Mouse (Mus musculus): Measurements from ENCODE around the gene Ak5.
A peak's percentile ranks its signal among the peaks of the same experiment; 100 is the strongest.
"Not testable (repeated sequence)": the region's sequence is repeated elsewhere in the genome, so short reads cannot be mapped to it uniquely, and the experiment has no call there.

Ak5 gene

DNA sequence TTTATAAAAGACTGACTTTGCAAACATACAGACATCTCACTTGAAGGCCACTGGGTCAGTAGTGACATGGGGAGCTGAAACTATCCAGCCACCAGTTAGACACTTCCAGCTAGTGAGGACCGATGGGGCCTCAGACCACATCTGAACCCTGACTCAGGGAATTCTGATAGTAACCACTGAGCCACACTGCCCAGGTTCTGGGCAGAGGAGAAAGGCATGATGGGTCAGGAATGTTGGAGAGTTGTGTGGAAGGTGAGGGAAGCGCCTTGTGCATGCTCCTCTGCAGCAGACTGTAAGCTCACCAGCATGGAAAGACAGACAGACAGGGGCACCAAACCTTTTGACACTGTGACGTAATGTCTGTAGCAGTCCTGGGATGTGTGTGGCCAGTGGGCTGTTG lies 192.3 kb downstream of the Ak5 start:
- no peak for DNase-seq (ENCODE audit: low read depth, low spot score)

DNA sequence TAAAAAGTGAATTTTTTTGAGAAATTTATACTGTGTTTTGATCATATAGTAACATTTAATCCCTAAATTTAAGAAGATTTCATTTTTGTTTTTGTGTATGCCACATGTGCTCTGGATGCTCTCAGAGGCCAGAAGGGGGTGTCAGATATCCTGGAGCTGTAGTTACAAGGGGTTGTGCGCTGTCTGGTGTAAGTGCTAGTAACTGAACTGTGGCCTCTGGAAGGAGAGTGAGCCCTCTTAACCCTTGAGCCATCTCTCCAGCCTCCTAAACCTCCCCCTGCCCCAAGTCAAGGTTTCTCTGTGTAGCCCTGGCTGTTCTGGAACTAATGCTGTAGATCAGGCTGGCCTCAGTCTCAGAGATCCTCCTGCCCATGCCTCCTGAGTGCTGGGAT lies 192.9 kb downstream of the Ak5 start:
- DNase-seq (ENCODE audit: low read depth, low spot score) = no peak

DNA sequence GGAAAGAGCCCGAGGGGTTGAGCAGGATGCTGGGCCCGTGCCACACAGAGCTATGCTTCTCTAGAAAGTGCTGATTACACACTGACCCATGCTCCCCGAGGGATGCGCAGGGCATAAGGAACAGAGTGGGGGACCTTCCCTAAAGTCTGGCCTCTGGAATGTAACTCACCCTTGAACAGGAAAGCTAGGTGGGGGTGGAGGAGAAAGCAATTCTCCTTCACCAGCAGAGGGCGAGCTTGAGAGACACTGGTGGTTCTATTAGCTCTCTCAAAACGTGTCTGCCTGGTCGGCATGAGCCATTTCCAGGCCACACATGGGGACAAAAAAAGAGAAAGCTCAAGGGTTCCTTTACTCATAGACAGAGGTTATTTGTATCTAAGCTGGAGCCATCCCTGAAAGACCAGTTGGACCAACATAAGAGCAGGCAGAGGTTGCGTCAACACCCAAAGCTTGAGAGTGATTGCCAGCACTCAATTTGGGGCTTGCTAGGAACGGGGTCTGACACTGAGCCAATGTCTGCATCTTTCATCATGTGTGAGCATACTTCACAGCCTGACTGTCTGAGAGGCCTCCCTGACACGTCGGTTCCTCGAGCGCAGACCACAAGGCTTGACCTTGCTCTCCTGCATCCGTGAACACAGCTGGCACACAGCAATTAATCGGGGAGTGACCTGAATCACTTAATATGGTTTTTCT lies 193.4 kb downstream of the Ak5 start:
- peak; percentile 83 for DNase-seq (ENCODE audit: low read depth, low spot score)

DNA sequence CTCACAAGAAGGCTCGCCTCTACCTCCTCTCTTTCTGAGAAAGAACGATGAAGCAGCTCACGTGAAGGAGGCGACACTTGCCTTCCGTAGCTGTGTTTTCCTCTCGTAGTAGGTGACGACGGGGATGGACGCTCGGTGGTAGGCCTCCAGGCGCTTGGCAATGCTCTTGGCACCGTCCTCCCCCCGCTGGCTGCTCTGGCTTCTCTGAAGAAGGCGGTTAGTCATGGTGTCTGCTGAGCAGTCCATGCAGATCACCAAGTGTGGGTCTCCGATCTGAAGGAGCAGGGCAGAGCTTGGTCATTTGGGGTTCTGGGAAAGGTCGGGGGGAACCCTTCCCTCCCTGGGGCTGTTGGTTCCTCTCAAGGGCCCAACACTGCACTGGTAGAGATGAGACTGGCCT lies 195.5 kb downstream of the Ak5 start:
- no peak for DNase-seq (ENCODE audit: low read depth, low spot score)

DNA sequence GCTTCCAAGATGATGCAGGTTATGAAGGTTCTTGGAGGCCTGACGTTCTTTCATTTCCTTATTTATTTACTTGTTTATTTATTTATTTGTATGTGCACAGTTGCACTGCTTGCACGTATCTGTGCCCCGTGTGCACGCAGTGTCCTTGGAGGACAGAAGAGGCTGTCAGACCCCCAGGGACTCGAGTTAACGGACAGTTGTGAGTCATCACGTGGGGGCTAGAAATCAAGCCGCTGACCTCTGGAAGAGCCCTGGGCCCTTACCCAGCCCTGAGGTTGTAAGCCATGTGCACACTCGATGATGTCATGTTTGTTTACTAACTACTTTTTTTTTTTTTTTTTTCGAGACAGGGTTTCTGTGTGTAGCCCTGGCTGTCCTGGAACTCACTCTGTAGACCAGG lies 197.8 kb downstream of the Ak5 start:
- no peak for DNase-seq (ENCODE audit: low read depth, low spot score)

DNA sequence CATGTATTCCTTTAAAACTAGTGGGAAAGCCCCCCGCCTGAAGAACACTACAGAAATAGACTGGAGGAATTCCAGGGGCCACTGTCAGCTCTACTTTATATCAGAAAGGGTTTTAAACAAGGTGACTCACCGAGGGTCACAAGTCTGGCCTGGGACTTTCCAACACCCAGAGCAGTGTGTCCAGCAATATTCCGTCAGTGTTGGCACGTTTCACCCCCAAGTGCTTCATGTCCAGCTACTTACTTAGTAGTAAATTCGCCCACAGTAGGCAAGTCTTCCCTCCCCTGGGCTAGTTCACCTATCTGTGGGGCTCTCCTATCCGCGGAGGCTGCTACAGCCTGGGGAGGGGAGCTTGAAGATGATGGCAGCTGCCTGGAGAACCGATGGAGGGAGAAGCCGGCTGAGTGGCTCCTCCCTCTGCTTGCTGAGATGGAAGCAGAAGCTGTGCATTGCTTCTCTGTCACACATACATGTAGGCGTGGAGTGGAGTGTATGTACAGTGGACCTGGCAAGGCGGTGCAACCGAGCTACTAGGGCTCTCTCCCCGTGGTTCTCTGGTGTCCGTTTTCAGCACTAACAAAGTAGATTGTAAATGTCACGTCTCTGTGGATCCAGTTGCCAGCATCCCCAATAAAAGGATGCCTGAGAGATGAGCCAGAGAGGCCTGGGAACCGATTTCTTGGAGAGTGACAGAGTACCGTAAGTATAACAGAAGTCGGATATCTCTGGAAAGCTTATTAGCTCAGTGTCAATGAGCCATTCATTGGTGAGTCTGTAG lies 198.5 kb downstream of the Ak5 start:
- no peak for DNase-seq (ENCODE audit: low read depth, low spot score)

DNA sequence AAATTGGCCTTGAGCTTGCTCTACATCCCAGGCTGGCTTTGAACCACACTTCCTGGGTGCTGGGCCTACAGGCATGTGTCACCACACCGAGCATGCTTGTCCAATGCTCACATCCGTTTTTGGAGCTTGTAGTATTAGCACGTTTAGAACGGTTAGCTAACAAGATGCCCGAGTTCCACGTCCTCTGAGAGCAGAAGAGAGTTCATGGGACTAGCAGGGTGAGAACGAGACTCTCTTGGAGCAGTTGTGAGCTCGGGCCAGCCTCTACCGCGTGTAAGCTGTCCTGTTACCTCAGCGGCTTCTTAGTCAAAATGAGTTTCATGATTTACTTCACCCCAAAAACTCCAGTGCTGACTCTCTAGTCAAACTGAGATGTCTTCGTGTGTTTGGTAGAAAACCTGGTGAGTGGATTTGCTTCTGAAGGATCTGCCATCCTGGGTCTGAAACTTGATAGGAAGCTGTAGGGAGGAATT lies 199.6 kb downstream of the Ak5 start:
- no peak for DNase-seq (ENCODE audit: low read depth, low spot score)

DNA sequence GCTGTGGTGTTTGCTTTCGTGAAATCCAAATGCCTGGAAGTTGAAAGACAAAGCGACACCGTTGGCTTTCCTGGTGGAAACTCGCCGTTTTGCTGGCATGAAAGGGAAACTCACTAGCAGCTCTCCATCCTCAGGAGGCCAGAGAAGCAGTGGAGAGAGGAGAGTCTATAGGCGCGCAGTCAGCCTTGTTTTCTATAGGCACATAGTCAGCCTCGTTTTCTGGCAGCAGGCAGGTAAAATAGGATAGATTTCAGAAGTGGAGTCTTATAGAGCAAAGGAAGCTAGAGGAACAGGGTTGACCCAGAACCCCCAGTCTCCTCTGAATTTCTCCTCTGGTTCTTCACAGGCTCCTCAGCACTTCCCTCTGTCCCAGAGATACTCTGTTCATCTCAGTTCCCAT lies 200.1 kb downstream of the Ak5 start:
- no peak for DNase-seq (ENCODE audit: low read depth, low spot score)

DNA sequence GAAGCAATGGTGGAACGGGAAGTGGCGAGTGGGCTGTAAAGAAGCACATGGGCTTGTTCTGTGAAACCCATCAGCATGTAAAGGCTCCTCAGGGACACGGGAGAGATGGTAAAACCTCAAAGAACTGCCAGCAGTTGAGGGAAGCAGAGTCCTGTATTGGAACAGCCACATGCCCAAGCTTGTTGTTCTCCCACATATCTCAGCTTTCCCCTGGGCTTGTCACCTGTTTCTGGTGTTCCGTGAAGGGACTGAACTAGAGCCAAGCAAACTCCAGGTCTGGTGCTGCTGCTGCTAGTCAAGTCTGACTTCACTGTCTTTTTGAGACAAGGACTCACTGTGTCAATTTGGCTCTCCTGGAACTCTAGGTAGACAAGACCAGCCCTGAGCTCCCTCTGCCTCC lies 200.8 kb downstream of the Ak5 start:
- no peak for DNase-seq (ENCODE audit: low read depth, low spot score)

DNA sequence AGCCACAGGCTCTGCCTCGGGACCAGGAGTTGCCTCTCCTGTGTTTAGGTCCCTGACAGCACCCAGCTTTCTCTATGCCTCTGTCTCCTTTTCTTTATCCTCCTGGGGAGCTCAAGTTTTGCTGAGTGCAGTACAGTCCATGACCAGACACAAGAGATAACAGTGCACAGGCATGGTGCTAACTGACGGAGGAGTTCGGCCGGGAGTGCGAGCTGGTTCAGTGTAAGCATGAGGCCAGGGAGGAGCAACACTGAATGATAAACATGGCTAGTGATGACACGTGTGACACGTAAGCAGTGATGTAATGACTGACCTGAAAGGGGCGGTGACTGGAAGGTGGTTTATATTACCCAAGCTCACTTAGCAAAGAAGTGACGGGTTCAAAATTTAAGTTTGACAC lies 201.3 kb downstream of the Ak5 start:
- DNase-seq (ENCODE audit: low read depth, low spot score) = no peak

DNA sequence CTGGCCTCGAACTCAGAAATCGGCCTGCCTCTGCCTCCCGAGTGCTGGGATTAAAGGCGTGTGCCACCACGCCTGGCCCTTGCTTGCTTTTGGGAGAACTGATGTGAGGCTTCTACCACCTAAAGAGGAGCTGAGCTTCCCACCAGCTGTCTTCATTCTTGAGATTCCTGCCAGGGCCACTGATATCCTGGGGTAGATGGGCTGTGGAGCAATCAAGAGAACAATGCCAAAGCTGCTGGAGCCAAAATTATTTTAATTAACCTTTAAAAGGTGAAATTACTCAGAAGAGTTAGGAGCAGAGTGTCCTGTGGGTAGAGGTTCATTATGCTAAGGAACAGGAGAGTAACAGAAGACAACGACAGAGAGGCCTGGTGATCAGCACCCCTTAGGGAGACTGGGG lies 202.8 kb downstream of the Ak5 start:
- DNase-seq (ENCODE audit: low read depth, low spot score) = no peak

DNA sequence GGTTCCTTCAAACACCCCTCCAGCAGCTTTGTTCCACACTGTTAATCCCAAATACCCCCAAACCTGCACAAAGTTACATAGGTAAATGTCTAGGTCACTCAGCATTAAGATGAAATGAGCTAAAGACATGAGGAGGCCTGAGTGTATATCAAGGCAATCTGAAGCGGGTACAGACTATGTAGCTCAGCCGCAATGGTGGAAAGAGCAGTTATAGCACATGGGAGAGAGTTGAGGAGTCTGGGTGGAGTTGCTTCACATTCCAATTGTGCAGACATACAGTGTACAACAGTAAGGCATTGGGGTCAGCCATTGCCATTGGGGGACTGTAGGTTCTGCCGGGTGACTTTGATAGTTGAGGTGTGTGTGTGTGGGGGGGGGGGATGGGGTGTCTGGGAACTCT lies 203.7 kb downstream of the Ak5 start:
- DNase-seq (ENCODE audit: low read depth, low spot score) = no peak

DNA sequence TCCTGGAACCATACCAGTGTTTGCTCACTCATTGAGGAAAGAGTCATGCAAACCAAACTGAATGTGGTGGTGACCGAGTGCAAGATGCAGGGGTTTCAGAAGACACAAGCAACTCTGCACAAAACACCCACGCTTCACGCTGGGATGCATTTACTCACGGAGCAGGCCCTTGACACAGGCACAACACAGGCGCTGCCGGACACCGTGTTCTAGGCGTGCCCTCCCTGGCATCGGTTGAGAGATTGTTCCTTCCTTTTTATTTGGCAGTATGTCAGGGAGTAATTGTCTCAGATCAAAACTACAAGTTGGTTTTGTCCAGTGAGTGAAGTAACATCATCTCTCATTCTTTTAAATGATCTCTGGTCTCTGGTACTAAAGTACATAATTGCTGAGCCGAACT lies 205.3 kb downstream of the Ak5 start:
- DNase-seq (ENCODE audit: low read depth, low spot score) = no peak

DNA sequence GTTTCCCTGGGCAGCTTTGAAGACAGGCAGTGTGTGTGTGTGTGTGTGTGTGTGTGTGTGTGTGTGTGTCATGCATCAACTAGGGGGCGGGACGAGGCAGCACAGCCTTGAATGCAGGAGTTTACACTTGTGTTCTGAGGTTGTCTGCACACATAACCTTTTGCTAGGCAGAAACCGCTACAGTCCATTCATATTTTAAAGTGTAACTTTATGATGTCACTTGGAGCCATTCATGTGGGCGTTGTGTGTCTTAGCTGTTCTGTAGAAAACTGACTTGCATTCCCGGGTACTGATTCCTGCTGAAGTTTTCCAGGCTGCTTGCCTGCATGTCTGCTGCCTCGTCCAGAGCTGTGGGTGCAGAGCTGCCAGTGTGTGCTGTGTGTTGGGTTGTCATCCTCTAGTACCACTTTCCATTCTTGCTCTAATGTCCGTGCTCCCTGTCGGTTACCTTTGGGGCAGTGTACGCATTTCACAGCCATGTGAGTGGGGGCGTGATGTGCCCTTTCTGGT lies 206.1 kb downstream of the Ak5 start:
- DNase-seq (ENCODE audit: low read depth, low spot score) = peak; percentile 49

DNA sequence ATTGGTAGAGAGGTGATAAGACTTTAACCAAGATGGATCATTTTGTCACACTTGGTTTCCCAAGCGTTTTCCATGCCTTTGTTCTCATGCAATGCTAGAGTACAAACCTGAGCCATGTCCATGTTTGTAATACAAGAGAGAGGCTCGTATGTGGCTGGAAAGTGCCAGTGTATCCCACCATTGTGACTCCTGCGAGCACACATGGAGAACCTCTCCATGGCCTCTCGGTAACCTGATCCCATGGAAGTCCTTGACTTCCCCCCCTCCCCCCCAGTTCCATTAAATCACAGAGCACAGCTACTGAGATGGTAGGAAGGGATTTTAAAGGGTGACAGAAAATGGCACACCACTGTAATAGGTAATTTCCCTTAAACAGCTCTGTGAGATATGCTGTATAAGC lies 207.4 kb downstream of the Ak5 start:
- no peak for DNase-seq (ENCODE audit: low read depth, low spot score)

DNA sequence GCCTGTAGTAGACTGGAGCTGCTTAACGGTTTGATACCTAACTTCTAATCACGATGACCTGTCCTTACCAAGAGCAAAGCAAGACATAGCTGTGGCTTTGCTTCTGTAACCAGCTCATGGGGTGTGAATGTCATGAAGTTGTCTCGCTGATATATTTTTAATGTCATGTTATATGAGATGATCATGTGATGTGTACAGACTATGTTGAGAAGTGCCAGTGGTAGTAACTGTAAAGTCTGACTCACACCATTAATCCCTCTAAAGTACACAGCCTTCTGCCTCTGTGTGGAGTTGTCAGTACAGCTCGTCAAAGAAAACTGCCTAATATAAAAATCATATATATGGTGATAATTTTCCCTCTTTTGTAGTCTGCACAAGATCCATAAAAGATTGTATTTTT lies 209.3 kb downstream of the Ak5 start:
- not testable (repeated sequence) for DNase-seq (ENCODE audit: low read depth, low spot score)

DNA sequence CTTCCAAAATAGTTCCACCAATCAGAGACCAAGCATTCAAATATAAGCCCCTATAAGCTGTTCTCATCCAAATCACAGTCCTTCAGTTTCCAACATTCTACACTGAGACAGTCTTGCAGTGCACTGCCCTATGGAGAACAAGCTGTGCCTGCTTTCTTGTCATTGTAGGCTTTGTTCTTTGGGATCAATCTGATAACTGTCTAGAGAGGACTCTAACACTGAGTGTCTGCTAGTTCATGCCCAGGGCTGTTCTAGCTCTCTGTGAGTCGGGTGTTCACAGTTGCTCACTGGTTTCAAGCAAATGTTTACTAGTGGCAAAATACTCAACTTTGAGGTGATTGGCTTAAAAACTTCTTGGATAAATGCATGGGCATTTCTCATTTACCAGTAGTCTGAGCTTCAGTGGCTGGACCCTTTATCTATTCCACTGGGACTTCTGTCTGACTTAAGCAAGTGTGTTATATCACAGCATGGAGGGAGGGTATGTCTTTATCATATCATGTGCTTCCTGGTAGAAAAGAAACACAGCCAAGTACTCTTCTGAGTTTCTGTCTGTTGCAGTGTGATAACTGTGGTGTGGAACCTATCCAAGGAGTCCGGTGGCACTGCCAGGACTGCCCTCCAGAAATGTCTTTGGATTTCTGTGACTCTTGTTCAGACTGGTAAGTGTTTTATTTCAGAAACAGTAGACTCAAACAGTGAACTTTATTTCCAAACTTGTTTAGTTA lies 210.7 kb downstream of the Ak5 start:
- no peak for DNase-seq (ENCODE audit: low read depth, low spot score)

DNA sequence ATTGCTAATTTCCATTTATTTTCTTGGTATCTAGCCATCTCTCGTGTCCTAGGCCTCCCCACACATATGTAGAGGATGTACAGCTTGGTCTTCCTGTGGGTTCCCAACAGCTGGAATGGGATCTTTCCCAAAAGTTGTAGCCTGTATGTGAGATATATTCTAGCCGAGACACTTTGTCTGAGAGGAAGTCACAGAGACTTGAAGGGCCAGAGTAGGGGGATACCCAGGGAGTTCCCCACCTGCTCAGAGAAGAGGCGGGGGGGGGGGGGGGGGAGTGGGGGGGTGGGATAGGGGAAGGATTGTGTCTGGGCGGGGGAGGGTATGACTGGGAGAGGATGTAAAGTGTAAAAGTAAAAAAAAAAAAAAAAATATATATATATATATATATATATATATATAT lies 215.0 kb downstream of the Ak5 start:
- DNase-seq (ENCODE audit: low read depth, low spot score) = no peak

DNA sequence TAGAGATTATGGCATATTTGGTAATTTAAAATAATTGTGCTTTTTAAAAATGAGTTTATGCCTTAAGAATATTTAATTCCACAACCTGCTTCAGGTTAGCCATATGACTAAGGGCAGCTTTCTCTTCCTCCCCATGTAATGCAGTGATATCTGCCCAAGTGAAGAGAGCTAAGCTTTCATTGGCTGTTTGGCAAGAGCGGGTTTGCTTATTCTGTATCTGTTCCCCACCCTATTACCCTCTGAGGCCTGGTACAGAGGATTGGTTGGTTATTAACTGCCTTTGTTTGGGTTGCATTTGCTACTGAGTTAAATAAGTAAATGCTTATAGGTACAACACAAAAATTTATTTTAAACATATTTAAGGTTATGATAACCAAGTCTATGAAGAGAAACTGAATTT lies 221.2 kb downstream of the Ak5 start:
- DNase-seq (ENCODE audit: low read depth, low spot score) = no peak

DNA sequence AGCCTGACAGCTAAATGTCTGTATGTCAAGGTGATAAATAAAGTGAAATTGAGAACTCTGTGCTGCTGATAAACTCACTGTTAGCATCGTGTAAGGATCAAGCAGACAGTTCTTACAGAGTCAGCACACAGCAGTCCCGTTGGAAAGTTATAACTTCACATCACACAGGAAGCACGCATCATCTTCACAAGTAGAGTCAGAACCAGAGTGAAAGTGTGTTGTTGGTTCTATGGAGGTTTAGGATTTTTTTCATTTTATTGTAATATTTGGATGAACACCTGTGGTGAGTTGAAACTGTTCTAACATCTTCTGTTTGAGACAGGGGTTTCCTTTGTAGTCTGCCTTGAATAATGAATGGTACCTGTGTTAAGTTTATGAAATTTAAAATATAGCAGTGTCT lies 224.0 kb downstream of the Ak5 start:
- DNase-seq (ENCODE audit: low read depth, low spot score) = no peak

DNA sequence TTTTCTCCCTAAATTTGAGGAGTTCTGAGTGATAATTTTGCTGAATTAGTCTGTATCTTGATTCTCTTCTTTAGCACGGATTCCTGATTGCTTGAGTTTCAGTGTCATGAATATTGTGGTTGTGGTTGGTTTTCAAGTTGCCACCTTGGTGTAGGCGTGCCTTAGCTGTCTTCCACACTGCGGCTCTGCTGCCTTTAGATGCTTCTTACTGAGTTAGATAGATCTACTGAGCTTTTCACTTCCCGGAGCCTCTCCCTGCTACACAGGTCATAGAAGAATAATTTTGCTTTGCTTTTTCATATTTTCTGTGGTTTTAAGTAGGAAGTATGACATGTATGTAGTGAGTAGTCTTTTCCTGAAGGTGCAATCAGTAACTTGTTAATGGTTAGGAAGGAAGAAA lies 225.4 kb downstream of the Ak5 start:
- DNase-seq (ENCODE audit: low read depth, low spot score) = no peak

DNA sequence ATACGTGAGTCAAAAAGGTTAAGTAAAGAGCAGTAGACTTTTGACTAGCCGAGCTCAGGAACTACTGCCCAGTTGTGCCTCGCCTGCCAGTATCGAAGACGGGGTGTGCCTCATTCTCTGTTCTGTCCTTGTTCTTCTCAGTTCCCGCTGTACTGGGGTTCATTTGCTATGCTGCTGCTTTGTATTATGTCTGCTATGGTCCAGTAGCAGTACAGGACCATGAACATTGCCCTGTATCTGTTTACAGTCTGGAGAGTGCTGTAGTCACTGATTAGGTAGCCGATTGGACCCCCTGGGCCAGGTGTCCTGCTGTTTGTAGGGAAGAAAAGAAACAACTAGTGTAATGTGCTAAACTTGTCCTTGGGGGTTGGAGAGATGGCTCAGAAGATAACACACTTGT lies 230.1 kb downstream of the Ak5 start:
- no peak for DNase-seq (ENCODE audit: low read depth, low spot score)

DNA sequence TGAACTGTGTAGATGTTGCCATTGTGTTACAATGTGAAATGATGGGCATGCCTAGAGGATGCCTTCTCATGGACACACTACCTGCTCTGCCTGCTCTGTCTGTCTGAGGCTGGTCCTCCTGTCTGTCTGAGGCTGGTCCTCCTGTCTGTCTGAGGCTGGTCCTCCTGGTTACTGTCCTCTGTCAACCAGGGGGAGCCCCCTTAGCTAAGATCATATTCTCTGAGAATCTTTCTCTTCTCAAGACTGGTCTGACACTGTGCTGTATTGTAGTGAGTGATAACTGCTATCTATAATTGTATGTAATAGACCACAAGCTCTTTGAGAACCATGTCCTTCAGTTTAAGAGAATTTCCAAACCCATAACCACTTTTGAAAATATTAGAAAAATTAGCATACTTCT lies 232.6 kb downstream of the Ak5 start:
- no peak for DNase-seq (ENCODE audit: low read depth, low spot score)
